Mouse (Mus musculus): ENCODE measurements around the gene Sdhaf4.

The Sdhaf4 gene

DNA sequence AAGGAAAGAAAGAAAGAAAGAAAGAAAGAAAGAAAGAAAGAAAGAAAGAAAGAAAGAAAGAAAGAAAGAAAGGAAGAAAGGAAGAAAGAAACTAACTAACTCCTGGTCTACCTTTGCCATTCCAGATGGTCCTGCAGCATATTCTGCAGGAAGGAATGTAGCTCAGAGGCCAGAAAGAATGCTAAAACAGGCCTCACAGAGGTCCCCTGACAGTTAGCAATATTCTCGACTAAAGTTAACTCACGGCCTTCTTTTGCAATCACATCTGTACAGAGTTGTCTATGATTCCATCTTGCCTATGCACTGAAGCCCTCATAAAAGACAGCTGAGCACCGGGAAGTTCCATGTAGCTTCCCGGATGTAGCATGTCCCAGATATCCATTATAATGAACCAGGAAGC, 49.9 kb downstream of the Sdhaf4 start:
- no peak for DNase-seq (ENCODE audit: low spot score in 2 of 2)

DNA sequence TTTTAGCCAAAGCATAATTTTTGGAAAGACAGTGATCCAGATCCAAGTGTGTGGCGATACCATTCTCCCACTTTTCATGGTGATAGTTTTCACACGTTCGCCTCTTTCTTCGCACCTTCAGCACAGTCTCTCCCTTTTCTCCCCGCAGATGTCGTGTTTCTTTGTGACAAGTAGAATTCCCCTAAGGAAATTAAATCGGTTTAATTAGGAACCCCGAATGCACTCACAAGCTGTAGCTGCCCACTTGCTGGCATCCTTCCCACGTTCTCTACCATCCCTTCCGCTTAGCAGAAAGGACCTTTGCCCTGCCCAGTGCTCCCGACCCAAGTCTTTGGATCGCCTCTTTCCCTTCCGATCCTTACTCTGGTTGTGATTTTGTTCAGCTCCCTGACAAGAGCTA, 51.5 kb downstream of the Sdhaf4 start:
- DNase-seq (ENCODE audit: low spot score in 2 of 2) = no peak

DNA sequence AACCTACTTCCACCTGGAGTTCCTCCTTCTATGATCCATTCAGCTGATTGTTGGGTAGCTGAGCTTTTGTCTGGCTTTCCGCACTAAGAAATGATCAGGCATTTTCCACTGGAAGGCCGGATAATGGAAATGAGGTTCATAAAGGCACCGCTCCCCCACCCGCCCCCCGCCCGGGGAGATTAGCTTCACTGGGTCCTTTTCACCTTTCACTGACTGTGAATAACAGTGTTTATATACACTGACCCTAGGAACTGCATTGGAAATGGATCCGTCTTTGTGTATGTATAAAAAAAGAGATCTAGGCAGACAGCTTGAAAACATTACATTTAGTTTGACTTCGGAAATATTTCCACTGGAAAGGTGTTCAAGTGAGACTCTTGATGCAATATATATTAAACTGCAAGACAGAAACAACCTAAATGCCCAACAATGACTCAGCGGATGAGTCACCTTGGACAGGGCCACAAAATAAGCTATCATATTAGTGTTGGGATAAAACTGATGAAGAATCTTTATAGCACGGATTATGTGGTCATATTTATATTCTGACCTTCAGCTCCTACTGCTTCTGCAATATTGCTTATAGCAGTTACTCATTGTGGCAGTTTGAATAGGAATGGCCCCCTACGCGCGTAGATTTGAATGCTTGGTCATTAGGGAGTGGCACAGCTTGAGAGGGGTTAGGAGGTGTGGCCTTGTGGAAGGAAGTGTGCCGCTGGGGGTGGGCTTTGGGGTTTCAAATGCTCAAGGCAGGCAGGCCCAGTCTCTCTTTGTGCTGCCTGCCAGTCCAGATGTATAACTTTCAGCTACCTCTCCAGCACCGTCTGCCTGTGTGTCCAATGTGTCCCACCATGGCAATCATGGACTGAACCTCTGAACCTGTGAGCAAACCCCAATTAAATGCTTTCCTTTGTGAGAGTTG, 56.4 kb downstream of the Sdhaf4 start:
- DNase-seq (ENCODE audit: low spot score in 2 of 2) = no peak

DNA sequence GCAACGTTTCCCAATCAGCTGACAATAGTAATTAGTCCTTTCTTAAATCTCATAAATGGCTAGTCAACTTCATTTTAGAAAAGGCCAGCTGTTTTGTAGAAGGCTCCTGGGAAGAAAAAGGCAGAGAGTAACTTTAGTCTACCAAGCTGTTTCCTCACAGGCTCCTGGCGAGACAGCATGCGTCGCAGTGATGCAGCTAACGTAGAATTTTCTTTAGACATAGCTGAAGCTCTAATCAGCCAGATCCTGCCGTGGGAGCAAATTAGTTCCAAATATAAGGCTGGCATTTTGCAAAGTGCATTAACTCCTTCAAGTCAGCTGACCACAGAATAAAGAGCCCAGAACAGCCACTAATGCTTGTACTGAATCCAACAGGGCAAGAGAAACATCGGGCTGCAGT, 57.2 kb downstream of the Sdhaf4 start:
- DNase-seq (ENCODE audit: low spot score in 2 of 2) = no peak

Data from spleen, postnatal 4 days (tissue).